Mouse (Mus musculus) cerebellum, adult 11 months (tissue): ENCODE measurements at regions not wholly inside any gene's neighbourhood (a gene's known extent, or its start where the extent isn't known, plus 50 kb on each side); places are given as distances from the start of the nearest gene placed in this dataset.
A peak's percentile ranks its signal among the peaks of the same experiment; 100 is the strongest.

Source experiments
- DNase-seq: peaks from one replicate; pipeline ENCODE4 v3.0.0; 2022

DNA sequence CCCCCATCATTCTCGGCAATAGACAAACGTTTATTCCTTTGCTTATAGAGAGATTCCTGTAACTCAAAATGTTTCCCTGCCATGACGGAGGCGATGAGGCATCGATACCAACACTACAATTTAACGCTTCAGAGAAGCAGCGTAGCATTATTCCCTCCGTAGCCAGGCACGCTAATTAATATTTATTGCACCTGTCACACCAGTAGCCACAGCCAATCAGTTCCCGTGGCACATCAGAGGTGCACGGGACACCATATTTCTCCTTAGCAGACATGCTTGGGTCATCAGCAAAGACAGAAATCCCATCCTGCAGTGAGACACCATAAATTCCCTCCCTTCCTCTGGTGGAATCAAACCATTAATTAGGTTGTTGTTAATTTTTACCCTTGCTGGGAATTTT lies 399.8 kb upstream of the Tmpo start:
- DNase-seq = no peak

DNA sequence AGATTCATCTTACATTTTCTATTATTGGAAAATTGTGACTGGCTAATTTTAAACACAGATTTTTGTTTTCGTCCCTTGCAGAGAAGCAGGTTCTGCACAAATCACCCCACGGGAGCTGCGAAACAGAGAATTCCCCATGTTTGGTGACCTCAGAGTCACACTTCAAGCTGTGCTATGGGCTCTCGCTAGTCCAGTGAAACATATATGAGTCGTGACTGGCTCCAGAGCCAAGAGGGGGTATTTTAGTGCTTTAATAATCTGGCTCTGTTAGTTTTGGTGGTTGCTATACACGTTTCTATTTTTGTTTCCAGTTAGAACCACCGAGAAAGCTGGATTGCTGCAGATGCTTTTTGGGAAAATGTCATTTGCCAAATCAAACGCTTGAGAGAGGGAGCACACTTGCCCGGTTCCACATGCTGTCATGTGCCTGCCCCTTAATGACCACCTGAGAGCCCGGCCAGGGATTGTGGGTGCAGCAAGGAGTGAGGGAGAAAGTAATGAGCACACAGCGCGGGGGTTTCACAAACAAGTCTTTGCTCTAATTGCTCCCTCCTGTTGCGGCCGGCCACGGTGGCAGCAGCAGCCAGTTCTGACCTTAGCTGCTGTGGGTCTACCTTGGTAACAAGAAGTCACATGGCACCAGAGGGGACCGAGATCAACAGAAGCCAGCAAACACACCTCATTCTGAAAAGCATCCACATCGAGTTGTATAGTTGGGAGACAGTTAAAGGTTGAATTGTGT lies 394.4 kb upstream of the Tmpo start:
- DNase-seq = no peak

DNA sequence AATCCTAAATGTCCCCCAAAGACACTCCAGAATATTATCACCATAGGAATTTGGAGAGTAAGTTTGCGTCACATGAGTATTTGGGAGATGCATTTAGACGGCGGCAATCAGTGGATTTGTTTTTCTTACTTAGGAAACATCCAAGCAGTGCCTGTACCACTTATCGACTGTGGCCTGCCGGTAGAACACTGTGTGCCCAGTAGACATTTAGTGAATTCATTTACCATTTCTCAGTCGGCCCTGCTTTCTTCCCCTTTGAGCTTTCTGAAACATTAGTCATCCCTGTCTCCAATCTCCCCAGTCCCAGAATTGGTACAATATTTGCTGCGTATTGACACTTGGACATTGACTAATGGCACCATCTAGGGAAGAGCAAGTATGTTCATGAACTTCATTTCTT lies 391.7 kb upstream of the Tmpo start:
- no peak for DNase-seq

DNA sequence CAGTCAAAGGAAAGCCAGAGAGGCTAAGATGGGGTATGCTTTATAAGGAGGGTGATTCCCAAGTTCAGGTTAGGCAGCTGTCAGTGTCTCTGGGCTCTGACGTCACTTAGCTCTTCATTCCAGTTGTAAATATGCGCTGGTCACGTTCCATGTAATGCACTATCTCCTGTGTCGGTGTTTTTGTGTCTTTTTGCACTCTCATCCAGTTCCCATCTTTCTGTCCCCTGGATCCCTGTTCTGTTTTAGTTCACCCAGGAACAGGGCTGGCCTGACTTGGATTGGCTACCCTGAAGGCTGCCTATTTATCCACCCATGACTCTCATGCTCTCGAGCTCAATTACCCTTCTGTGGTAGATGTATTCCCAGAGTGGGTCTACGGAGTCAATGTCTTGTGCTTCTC lies 387.9 kb upstream of the Tmpo start:
- no peak for DNase-seq

DNA sequence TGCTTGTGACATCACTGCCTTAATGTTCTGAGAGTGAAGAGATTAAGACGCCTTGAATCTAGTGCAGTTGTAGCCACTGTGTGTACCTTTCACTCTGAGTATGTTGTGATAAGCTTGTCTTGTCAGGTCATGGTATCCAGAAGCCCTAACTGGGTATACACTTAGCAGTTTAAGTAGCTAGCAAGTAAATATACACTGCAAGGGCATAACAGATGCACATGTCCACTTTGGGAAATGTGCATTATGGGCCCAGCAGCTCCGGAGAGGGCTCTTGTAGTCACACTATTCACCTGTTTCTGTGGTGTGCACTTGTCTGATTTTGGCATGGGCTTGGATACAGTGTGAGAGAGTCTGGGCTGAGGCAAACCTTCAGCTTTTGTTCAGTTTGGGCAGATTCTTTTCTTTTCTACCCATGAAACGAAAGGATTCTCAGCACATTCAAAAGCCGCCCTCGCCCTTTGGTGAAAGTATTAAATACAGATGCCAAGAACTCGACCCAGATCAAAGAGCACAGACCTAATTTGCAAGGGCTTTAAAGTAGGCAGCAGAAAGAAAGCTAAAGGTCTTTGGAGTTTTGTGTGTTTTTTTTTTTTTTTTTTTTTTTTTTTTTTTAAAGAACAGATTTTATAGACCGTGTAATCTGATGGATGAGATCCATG lies 385.1 kb upstream of the Tmpo start:
- no peak for DNase-seq

DNA sequence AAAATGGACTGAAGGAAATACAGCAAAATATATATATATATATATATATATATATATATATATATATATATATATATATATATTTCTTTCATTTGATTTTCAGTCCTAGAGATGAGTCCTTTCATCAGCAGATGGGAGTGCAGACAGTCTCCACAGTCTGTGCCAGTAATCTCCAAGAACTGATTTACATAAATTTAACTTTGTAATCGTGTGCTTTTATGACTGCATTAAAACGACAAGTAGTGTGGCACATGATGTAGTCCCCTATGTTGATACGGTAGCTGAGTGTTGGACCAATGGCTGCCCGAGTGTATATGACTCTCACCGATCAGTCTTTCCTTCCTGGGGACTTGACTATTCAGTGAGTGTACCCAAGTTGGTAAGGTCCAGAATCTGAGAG lies 378.2 kb upstream of the Tmpo start:
- DNase-seq = no peak

DNA sequence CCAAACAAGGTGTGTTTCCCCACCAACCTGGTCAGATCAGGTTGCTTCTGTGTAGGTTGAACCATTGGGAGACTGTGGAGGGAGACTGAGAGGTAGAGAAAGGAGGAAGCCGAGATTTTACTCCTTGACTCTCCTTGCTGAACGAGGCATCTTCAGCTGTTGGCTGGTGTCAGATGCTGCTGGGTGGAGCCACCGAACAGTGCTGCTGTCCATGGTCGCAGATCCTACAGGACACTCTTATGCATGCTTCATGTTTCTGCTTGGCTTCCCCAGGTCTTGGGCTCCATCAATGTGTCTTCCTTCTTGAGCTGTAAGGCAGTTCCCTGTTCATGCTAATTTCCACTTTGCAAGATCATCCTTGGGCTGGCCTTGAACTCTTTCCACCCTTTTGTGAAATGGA lies 367.0 kb upstream of the Tmpo start:
- DNase-seq = no peak

DNA sequence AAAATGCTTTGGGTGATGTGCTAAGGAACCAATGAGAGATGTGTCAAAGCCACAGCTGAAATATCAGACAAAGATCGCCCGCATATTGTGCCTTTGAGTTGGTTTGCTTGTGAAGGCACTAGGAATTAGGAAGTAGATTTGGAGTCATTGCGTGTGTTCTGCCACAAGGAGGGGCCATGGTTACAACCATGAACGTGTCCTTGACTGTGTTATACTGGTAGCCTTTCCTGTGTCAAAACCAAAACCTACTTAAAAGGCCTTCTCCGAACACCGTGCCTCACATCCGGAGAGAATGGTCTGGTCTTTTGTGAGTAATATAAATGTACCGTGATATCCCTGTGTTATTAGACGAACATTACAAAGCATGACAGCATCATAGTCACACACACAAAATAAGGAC lies 365.0 kb upstream of the Tmpo start:
- peak; percentile 3 for DNase-seq

DNA sequence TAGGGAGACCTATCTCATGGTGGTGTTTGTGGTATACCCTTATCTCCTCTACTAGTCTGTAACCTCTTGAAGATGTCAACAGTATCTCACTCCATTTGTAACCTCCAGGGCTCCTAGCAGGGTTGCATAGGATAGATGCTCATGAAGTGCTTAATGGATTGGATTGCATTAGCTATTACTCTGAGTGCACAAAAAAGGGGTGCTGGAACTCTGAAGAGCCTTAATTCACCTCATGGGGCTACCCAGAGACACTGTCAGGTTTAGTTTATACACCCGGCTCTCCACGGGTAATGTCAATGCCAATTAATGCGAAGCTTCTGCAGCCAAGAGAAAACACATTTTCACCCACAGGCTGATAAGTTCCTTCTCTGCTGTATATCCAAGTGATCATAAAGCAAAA lies 364.3 kb upstream of the Tmpo start:
- no peak for DNase-seq

DNA sequence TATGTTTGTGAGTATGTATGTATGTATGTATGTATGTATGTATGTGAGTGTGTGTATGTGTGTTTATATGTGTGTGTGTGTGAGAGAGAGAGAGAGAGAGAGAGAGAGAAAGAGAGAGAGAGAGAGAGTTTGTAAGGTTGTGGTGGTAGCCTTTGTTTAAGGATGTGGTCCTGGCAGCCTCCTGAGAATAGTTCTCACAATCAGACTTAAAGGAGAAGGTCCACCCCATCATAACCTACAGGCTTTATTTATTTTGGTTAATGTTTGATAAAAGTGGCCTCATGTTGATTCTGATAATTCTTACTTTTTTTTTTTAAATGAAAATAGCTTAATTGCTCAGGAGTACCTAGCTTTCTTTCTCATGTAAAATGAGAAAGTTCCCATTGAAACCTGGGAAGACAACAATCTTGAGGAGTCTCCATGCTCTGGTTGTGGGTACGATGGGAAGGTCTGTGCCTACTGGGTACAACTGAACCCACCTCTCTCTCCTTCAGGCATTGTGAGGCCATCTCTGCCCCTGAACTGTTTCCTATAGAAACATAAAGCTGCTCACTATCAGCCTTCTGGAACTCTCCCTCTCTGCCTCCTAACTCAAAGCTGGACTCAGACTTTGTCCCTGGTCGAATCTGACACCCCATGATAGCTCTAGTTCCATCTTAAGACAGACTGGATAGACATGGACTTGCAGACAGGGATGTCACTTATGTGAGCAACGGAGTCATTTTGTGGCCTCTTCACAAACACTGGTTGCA lies 362.2 kb upstream of the Tmpo start:
- DNase-seq = no peak

DNA sequence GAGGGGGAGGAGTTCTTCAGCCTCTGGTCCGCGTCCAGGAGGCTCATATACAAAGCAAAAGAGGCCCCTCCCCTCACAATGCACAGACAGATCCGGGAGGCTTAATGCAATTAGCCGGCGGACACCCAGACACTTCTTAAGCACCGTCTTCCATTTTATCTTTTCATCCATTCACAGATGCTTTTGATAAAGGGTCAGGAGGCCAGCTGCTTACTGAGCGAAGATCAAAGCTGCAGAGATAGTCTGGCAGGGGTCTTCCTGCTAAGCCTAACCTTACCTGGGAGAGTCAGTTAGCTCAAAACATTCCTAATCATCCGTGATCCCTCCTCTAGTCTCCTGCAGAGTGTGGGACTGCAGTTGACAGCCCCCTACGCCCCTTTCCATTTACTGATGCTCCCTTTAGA lies 361.1 kb upstream of the Tmpo start:
- no peak for DNase-seq

DNA sequence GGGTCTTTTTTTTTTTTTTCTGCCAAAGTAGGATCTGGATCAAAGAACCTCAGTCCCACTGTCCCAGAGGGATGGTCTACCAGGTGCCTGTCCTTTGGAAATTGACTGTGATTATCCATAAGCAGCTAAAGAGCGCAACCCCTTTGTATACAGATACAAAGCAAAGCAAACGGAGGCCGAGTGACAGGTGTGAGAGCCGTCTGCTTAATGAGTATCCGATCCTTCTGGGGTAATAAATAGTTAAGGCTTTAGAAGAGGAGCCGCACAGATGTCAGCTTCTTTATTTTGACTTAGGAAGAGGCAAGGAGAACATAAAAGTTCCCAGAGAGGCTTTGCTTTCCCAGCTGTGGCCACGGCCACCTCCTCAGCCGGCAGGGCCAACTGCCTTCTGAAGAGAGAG lies 356.1 kb upstream of the Tmpo start:
- no peak for DNase-seq

DNA sequence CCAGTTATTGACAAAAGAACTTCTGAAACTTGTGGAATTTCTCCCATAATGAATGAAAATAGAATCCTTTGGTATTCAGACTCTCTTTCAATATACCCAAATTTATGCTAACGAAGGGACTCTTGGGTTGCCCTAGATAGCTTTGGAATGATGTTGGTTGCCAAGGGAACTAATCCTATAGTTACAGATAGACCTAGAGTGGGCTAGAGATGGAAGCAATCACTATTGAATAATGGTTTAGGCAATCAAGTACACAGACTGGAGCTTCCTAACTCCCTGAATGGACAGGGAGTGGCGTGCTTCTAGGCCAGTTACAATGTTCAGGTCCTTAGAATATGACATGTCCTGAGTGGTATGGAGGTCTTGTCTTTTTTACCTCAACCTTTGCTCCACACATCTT lies 354.3 kb upstream of the Tmpo start:
- DNase-seq = no peak

DNA sequence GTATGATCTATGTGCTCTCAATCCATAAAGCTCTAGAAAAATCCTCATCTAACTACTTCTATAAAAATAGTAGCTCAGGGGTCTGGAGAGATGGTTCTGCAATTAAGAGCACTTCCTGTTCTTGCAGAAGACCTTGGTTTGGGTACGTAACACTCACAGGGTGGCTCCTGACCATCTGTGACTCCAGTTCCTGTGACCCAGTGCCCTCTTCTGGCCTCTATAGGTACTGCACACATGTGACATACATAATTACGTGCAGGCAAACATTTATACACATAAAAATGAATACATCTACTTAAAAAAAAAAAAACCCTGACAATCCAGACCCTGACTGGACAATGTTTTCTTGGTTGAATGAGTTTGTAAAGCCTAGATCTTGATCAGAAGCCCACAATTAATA lies 347.2 kb upstream of the Tmpo start:
- no peak for DNase-seq

DNA sequence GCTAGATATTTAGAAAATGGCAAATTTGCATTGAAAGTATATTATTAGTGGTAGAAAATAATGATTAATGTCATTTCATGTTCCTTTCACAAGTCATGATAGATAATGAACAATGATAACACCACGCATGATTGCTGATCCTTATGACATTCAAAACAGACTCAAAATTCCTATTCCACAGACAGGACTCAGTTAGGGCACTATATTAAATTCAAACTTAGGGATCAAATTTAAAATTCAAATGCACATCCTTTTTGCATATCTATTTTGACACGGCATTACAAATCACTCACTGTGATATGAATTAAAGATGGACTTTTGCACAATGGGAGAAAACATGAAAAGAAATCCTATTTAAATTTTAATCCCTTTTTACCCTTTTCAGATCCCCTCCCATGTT lies 340.1 kb upstream of the Tmpo start:
- DNase-seq = no peak

DNA sequence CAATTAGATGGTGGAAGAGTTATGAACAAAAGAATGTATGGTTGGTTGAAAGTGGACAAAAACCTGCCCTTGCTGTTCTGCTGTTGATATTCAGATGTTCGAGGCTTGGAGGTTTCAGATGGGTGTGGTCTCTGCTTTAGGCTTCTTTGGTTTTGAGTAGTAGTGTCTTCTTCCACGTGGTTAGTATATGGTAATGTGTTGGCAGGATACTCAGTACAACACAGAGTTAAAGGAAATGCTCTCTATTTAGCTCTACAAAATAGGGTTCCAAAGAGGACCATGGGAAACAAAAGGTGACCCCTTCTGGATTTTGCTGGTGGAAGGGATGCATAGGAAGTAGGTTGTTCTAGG lies 333.9 kb upstream of the Tmpo start:
- DNase-seq = no peak

DNA sequence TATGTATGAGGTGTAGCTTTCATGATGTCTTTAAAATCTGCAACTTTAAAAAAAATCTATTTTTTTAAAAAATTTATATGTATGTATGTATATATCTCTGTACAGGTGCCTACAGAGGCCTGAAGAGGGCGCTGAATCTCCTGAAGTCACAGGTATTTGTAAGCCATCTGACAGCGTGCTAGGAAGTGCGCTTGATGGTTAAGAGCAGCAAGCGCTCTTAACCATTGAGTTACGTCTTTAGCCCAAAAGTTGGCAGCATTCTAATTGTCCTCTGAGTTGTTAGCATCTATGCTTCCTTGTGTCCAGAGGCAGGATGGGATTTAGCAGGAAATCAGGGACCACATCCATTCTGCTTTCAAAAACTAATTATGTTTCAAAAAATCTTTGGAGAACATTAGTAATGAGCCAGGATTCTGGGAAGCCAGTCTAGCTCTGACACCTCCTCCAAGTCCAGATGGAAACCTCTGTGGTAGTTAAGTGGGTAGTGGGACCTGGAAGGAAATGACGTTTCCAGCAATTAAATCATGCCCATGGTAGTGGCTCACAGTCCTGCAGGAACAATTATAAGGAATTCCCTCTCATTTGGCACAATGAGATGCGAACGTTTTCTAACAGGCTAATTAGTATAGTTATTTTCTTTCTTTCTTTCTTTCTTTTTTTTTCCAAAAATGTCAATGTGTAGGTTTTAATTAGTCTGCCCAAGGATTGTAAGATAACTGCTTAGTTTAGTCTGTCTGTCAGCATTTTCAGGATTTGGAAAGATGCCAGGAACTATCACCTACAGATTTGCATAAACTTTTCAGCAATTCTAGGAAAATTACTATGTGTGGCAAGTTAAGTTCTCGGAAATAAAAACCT lies 333.3 kb upstream of the Tmpo start:
- no peak for DNase-seq

DNA sequence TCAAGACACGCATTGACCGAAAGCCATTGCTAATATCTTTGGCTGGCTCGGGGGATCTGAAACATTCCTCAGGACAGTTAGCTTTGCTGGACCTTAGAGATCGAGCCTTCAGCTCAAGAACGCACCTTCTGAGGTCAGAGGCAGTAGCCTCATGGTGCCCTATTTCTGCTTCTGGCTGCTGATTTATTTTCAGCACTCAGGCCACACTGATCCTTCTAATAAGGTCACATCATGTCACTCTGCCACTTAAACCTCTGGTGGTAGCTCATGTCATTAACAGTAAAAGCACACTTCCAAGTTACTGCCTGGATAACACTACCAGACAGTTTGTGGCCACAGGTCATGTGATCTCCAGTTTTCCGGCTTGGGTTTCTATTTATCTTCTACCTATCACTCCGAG lies 325.9 kb upstream of the Tmpo start:
- DNase-seq = no peak

DNA sequence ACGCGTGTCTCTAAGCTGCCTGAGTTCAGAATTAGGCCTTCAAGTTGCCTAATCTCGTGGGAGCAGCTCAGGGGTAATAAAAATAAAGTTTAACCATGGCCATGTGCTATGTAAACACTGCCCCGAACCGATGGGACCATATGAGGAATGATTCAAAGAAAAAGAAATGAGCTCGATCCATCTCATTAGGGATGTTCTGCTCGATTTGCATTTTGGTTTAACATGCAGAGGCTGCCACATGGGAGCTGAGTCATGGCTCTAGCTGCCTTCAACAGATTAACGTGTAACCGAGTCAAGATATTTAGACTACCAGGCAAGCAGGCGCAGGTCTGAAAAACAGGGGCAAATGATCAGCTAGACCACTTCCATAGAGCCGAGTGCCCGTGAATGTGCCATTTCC lies 323.8 kb upstream of the Tmpo start:
- no peak for DNase-seq

DNA sequence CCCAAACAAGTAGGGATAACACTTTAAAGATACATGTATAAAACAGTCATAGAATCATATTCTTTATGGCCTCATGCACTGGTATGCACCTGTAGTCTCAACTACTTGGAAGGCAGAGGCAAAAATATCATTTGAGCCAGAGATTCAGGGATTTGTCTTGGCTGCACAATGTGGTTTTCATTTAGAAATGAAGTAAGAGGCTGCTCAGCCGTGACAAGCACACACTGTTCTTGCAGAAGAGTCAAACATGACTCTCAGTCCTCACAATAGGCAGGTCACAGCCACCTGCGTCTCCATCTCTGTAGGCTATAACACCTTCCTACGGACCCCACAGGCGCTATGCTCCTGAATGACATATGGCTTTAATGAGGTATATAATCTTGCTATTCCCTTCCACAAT lies 317.4 kb upstream of the Tmpo start:
- DNase-seq = no peak

DNA sequence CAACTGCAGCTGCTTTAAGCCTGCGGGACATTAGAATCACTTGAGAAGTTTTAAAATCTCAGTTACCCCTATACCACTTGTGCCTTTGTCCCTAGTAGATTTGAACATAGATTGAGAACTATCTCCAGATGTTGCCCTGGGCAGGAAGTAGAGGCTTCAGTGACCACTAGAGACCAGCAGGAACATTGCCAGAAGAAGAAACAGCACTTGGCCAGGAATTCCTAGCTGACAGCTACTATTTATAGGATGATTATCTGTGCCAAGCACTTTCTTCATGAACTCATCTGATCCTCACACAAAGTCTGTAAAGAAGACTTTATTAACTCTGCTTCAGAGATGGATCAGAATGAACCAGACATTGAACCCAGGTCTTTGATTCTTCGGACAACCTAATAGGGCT lies 283.6 kb upstream of the Tmpo start:
- DNase-seq = no peak

DNA sequence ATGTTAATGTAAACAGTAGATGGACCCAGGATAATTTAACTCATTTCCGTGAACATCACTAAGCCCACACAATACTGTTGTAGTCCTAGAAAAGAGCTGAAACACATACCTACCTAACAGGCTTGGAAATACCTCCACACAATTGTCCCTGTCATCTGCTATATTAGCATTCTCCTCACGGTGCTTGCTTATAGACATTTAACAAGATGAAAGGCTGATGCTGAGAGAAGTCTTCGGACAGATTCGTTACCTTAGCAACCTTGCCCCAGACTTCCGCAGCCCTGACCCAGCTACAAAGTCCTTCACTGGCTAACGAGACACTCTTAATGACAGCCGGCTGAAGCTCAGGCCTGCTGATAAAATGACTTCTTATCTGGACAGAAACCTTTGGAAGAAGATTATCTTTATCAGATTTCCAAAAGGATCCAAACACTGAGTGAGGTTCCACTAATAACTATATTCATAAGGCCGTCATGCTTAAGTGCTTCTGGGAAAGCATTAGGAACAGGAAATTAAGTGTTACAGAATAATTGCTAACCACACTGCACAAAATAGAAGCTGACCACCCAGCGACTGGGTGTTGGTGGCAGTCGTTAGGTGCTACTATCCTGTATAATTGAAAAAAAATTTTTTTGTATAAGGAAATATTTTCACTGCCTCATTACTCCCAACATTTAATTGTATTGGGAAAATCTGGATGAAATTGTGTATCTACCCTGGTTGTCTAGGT lies 267.0 kb upstream of the Tmpo start:
- no peak for DNase-seq

DNA sequence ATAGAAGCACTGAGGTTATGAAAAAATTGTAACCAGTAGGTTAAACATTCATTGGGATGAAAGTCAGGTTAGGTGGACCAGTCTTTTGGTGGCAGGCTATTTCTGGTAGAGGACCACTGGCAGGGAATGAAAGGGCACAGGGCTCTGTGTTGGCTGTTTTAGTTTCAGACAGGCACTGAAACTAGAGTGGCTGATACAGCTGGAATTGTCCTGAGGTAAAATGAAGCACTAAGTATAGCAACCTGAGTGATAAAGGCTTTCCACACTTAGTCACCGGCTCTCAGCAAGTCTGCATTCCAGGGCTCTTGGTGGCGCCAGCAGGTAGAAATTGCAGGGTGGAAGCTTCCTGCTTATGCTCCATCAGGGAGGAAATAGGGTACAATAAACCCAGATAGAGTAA lies 262.2 kb upstream of the Tmpo start:
- no peak for DNase-seq
